Mouse (Mus musculus) CH12.LX (cell line): ENCODE results near the gene Slc4a4. TPM values are rescaled to one million over a fixed set of nuclear protein-coding genes. Genes with fewer than 3 reads are reported as not detected.

Experiments used
- DNase-seq: peaks from one replicate; pipeline ENCODE4 v3.0.0-alpha.2; 2013; ENCODE audit errors: extremely low read depth
- H3K27ac ChIP-seq: 2 replicates; pipeline ENCODE4 v1.5.1; 2012; ENCODE audit warnings: low read depth, mild to moderate bottlenecking, control low read depth, moderate library complexity; ENCODE audit not compliant: insufficient read depth
- H3K27me3 ChIP-seq: replicated peaks from 2 replicates; pipeline ENCODE3; 2012; ENCODE audit warnings: inconsistent platforms
- H3K36me3 ChIP-seq, 2 experiments: replicated peaks in 1 of 2; 2 replicates each; pipeline versions ENCODE3 to v1.6.1; 2012; ENCODE audit warnings: inconsistent platforms in 1 of 2, low read length in 1 of 2, mild to moderate bottlenecking in 1 of 2, mixed read lengths in 1 of 2, moderate library complexity in 1 of 2; ENCODE audit not compliant: control insufficient read depth in 1 of 2, insufficient read depth in 1 of 2
- H3K4me1 ChIP-seq, 2 experiments: 2 replicates each; pipeline ENCODE4 v1.6.1; 2012; ENCODE audit warnings: inconsistent platforms in 1 of 2, moderate library complexity in 1 of 2; ENCODE audit not compliant: insufficient read depth in 2 of 2, control insufficient read depth in 1 of 2
- H3K4me2 ChIP-seq: 2 replicates; pipeline ENCODE4 v1.6.1; 2012; ENCODE audit warnings: low read depth, mild to moderate bottlenecking, control low read depth; ENCODE audit not compliant: poor library complexity, insufficient read depth, severe bottlenecking
- H3K4me3 ChIP-seq, 3 experiments: fragments of 150-350 bp in 1 of 3; sonication (generic) in 1 of 3; replicated peaks in 1 of 3; 2 replicates each; pipeline versions ENCODE3 to v1.5.1; 2011 to 2012; ENCODE audit warnings: low read depth in 2 of 3, low read length in 2 of 3, mild to moderate bottlenecking in 2 of 3, moderate library complexity in 2 of 3, control low read depth in 1 of 3, improper control_type of control experiment in 1 of 3, inconsistent platforms in 1 of 3, mixed read lengths in 1 of 3; ENCODE audit not compliant: poor library complexity in 1 of 3
- H3K79me2 ChIP-seq: replicated peaks from 2 replicates; pipeline ENCODE4 v1.6.1; 2012; ENCODE audit warnings: mild to moderate bottlenecking, moderate library complexity; ENCODE audit not compliant: control insufficient read depth, poor library complexity, insufficient read depth, severe bottlenecking; ENCODE audit errors: extremely low read depth
- H3K9ac ChIP-seq: 2 replicates; pipeline ENCODE4 v1.6.1; 2012; ENCODE audit warnings: low read depth, mild to moderate bottlenecking, control low read depth, moderate library complexity; ENCODE audit not compliant: insufficient read depth
- H3K9me3 ChIP-seq: replicated peaks from 2 replicates; pipeline ENCODE3; 2012; ENCODE audit warnings: low read length, inconsistent platforms, mixed read lengths
- BHLHE40 ChIP-seq: IDR thresholded peaks from 2 replicates; pipeline ENCODE4 v1.6.1; 2011; ENCODE audit warnings: mild to moderate bottlenecking, low read depth, low read length, improper control_type of control experiment
- E2F4 ChIP-seq: IDR thresholded peaks from 2 replicates; pipeline ENCODE4 v1.6.1; 2011; ENCODE audit warnings: low read depth, low read length, improper control_type of control experiment; ENCODE audit not compliant: insufficient replicate concordance
- EP300 ChIP-seq: IDR thresholded peaks from 2 replicates; pipeline ENCODE4 v1.6.1; 2011; ENCODE audit warnings: low read length, improper control_type of control experiment
- ETS1 ChIP-seq: conservative IDR thresholded peaks from 2 replicates; pipeline ENCODE4 v1.6.1; 2012; ENCODE audit warnings: low read depth, mild to moderate bottlenecking, inconsistent platforms, low read length, improper control_type of control experiment, moderate library complexity
- GABPA ChIP-seq: IDR thresholded peaks from 2 replicates; pipeline ENCODE4 v1.6.1; 2012; ENCODE audit warnings: low read depth, low read length, improper control_type of control experiment, inconsistent platforms; ENCODE audit not compliant: insufficient replicate concordance
- HCFC1 ChIP-seq: IDR thresholded peaks from 2 replicates; pipeline ENCODE4 v1.6.1; 2012; ENCODE audit warnings: low read depth, mild to moderate bottlenecking, inconsistent platforms, low read length, improper control_type of control experiment
- IRF4 ChIP-seq: IDR thresholded peaks from 2 replicates; pipeline ENCODE4 v1.6.1; 2014; ENCODE audit warnings: low read depth, mild to moderate bottlenecking, inconsistent platforms, low read length, improper control_type of control experiment
- JUN ChIP-seq: IDR thresholded peaks from 2 replicates; pipeline ENCODE4 v1.6.1; 2011; ENCODE audit warnings: low read depth, mild to moderate bottlenecking, low read length, improper control_type of control experiment, moderate library complexity; ENCODE audit not compliant: insufficient read depth
- JUND ChIP-seq: conservative IDR thresholded peaks from 2 replicates; pipeline ENCODE4 v1.6.1; 2011; ENCODE audit warnings: low read depth, low read length, improper control_type of control experiment
- KAT2A ChIP-seq: IDR thresholded peaks from 2 replicates; pipeline ENCODE4 v1.6.1; 2012; ENCODE audit warnings: low read length, improper control_type of control experiment, inconsistent platforms; ENCODE audit not compliant: insufficient replicate concordance
- MAZ ChIP-seq: IDR thresholded peaks from 2 replicates; pipeline ENCODE4 v1.6.1; 2012; ENCODE audit warnings: low read depth, mild to moderate bottlenecking, inconsistent platforms, low read length, improper control_type of control experiment, moderate library complexity
- MEF2A ChIP-seq: IDR thresholded peaks from 2 replicates; pipeline ENCODE4 v1.6.1; 2014; ENCODE audit warnings: low read depth, mild to moderate bottlenecking, inconsistent platforms, low read length, improper control_type of control experiment, borderline replicate concordance
- MXI1 ChIP-seq: IDR thresholded peaks from 2 replicates; pipeline ENCODE4 v1.6.1; 2011; ENCODE audit warnings: mild to moderate bottlenecking, low read depth, low read length, improper control_type of control experiment
- NRF1 ChIP-seq: IDR thresholded peaks from 2 replicates; pipeline ENCODE4 v1.6.1; 2014; ENCODE audit warnings: low read depth, mild to moderate bottlenecking, inconsistent platforms, low read length, improper control_type of control experiment, moderate library complexity
- POLR2A ChIP-seq: IDR thresholded peaks from 2 replicates; pipeline ENCODE4 v1.6.1; 2011; ENCODE audit warnings: low read depth, mild to moderate bottlenecking, improper control_type of control experiment, low read length
- SIN3A ChIP-seq: IDR thresholded peaks from 2 replicates; pipeline ENCODE4 v1.6.1; 2012; ENCODE audit warnings: low read length, improper control_type of control experiment, inconsistent platforms
- TBP ChIP-seq: conservative IDR thresholded peaks from 2 replicates; pipeline ENCODE4 v1.6.1; 2011; ENCODE audit warnings: low read depth, low read length, improper control_type of control experiment
- USF2 ChIP-seq: conservative IDR thresholded peaks from 2 replicates; pipeline ENCODE4 v1.6.1; 2011; ENCODE audit warnings: low read depth, low read length, improper control_type of control experiment
- ZC3H11A ChIP-seq: IDR thresholded peaks from 2 replicates; pipeline ENCODE4 v1.6.1; 2012; ENCODE audit warnings: low read depth, mild to moderate bottlenecking, inconsistent platforms, low read length, improper control_type of control experiment
- ZMIZ1 ChIP-seq: IDR thresholded peaks from 2 replicates; pipeline ENCODE4 v1.6.1; 2012; ENCODE audit warnings: low read depth, mild to moderate bottlenecking, inconsistent platforms, low read length, improper control_type of control experiment
- ZNF384 ChIP-seq: IDR thresholded peaks from 2 replicates; pipeline ENCODE4 v1.6.1; 2012; ENCODE audit warnings: low read depth, low read length, improper control_type of control experiment, inconsistent platforms
- dilution Hi-C: fragments of 300-500 bp; cut with MboI; formaldehyde crosslinking; loops from 2 replicates; pipeline ENCODE4 v1.14.3; 2020; ENCODE audit warnings: low sequenced_read_pairs; ENCODE audit not compliant: extremely low pct_unique_long_range_greater_than_20kb, extremely low pct_ligation_motif_present
- in situ Hi-C: fragments of 300-500 bp; cut with MboI; formaldehyde crosslinking; loops from 3 replicates; pipeline ENCODE4 v1.14.3; 2019; ENCODE audit warnings: low sequenced_read_pairs, low pct_ligation_motif_present, low pct_unique_long_range_greater_than_20kb, mixed read lengths
- polyA plus RNA-seq: library from polyadenylated mRNA; unstranded; fragments of >175 nt; gene quantifications from 2 replicates; pipeline ENCODE4 v1.2.1, GENCODE M21; 2012; ENCODE audit warnings: low read depth; ENCODE audit not compliant: insufficient read length
- total RNA-seq, 2 experiments: library from RNA; depleted of rRNA; stranded (reverse); fragments of 300-350 nt in 1 of 2; fragments of >200 nt in 1 of 2; gene quantifications; 2 replicates each; pipeline ENCODE4 v1.2.3; 2012 to 2014

Gene Slc4a4
- total and polyA plus RNA-seq, 3 experiments, result not detected

DNA sequence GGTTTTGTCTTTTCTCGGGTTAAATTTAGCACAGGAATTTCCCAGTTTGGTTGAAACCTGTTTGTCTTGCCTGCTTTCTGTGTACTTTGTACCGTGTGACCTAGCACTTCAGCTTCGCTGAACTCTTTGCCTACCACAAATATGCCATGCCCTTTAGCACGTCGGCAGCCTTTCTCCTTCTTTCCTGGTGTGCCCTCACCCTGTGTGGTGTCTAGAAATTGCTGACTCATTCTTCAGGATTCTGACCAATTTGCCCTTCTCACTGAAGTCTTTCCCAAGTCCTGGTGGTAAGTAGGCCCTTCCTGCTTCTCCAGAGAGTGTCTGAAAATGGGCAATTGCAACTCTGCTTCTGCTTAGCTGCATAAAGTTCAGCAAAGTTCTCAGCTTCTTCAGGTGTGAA, 391.0 kb downstream of the Slc4a4 start:
- Histone ChIP-seq H3K27ac (no peak overlapping the region), H3K9ac (no peak overlapping the region), H3K9me3 (no peaks in the 10 kb centered on the region), H3K79me2 (no peaks in the 10 kb centered on the region), H3K4me3 (no peak overlapping the region), H3K36me3 (no peaks in the 10 kb centered on the region), H3K27me3 (no peaks in the 10 kb centered on the region), H3K4me2 (no peak overlapping the region), H3K4me1 (peaks cover 0 to 50% of the 10 kb centered on the region in 2 experiments; a peak in 2 of 4 replicates)
- dilution Hi-C loops, result no loop called here
- in situ Hi-C loops, result no loop called here
- DNase-seq, result no peak
- TF ChIP-seq MAZ (no peak), USF2 (no peak), ETS1 (no peak), JUN (no peak), MEF2A (no peak), HCFC1 (no peak), ZNF384 (no peak), E2F4 (no peak), SIN3A (no peak), MXI1 (no peak), BHLHE40 (no peak), GABPA (no peak), POLR2A (no peak), IRF4 (no peak), ZMIZ1 (no peak), EP300 (no peak)

DNA sequence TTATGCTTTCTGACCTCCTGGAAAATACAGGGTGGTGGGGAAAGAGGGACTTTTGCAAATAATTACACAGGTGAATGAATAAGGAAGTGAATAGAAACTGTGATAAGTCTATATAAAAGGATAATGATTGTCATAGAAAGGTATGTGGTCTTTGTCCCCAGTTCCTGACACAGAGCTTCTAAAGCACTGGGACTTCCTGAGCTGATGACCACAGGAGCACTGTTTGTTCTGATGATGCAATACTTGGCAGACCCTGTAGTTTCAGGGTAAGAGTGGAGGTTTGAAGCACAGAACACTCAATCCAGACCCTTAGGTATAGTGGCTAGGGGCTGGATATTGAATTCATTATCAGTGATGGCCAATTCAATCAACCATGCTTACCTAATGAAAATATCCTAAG, 391.7 kb downstream of the Slc4a4 start:
- Histone ChIP-seq H3K9me3 (no peaks in the 10 kb centered on the region), H3K27ac (no peak overlapping the region), H3K27me3 (no peaks in the 10 kb centered on the region), H3K4me1 (peaks cover 0 to 51% of the 10 kb centered on the region in 2 experiments; a peak in 2 of 4 replicates), H3K36me3 (no peaks in the 10 kb centered on the region), H3K4me2 (no peak overlapping the region), H3K9ac (no peak overlapping the region), H3K4me3 (no peak overlapping the region), H3K79me2 (no peaks in the 10 kb centered on the region)
- in situ Hi-C loops (no loop called here), dilution Hi-C loops (no loop called here)
- no peak for TF ChIP-seq HCFC1
- no peak for TF ChIP-seq MXI1
- TF ChIP-seq POLR2A, result no peak
- TF ChIP-seq KAT2A, result no peak
- TF ChIP-seq BHLHE40, result no peak
- no peak for TF ChIP-seq SIN3A
- TF ChIP-seq NRF1, result no peak
- no peak for TF ChIP-seq JUND
- no peak for TF ChIP-seq ZC3H11A
- TF ChIP-seq GABPA, result no peak
- TF ChIP-seq TBP, result no peak
- no peak for DNase-seq
